Mouse (Mus musculus) naive thymus-derived CD4-positive, alpha-beta T cell, adult 2 months (primary cell): ENCODE measurements at regions not wholly inside any gene's neighbourhood (a gene's known extent, or its start where the extent isn't known, plus 50 kb on each side); places are given as distances from the start of the nearest gene placed in this dataset.

Source experiments
- DNase-seq: peaks from one replicate; pipeline ENCODE4 v3.0.0-alpha.2; 2011; ENCODE audit warnings: low read depth

DNA sequence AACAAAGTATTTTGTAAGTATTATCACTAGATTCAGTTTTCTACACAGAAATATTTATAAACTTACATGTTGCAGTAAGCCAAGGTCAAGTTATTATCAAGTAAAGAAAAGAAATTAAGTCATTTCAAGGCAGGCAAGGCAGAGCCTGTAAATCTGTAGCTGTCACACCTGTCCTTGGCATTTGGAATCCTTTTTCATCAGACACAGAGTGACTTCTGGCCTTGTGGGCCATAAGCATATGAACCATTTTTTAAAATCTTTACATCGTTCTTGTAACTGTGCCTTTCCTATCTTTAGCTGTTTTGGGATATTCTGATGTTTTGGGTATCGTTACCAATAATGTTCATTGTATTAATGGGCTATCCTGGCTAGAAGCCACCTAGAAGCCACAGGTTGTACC is 76.7 kb upstream of the Frmd4a start:
- no peak for DNase-seq

DNA sequence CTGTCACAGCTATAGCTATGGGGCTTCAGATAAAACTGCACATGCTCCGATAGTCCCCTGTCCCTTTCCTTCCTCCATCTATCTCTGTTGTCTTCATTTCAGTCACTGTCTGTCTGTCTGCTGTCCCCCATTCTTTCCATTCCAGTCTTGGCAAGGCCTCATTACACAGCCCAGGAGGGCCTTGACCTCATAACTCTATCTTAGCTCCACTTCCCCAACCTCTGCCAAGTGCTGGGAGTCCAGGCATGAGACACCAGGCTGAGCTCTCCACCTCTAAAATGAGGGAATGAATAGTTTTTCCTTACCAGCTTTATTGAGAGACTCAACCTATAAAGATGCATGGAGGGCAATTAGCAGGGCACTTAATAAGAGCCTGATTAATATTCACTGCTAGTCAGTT is 76.0 kb upstream of the Frmd4a start:
- no peak for DNase-seq

DNA sequence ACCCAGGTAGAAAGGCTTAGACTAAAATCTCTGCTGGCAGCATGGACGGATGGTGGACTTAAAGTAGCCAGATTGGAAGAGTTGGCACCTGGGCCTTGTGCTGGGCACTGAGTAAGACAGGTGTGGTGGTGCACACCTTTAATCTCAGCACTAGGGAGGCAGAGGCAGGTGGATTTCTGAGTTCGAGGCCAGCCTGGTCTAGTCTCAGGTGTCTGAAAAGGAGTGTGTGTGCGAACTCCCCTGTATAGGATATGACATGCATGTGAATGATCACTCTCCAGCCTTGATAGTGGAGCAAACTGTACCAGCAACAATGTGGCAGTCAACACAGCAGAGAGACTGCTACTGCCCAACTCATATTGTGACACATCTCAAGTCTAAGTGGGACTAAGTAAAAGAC is 70.1 kb upstream of the Frmd4a start:
- no peak for DNase-seq

DNA sequence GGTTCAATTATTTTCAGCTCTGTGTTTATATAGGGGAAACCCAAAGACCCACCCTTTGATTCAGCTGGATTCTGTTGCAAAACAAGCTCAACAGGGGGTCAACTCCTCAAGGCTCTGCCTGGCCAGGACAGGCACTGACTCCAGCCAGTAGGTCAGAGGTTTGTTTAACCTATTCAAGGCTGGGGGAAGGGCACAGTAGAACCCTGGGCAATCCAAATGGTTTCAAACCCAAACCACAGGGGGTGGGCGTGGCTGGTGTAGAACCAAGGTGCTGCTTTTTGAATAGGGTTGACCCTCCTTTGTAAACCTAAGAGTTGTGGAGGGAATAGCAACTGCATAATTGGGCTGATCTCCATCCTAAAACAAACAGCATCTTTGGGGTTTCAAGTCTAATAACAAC is 69.2 kb upstream of the Frmd4a start:
- no peak for DNase-seq

DNA sequence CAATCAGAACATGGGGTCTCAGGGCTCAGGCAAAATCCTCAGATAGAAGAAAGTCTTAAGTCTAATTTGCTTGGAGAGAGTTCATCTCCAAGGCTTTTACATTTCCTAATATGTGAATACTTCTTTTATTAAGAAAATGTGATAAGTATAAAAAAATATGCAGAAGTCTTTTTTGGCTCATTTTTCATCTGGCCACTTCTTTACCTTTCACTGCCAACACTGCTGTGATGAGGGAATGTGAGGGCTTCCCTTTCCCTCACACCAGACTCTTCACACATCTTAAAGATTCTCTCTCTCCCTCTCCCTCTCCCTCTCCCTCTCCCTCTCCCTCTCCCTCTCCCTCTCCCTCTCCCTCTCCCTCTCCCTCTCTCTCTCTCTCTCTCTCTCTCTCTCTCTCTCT is 60.0 kb upstream of the Frmd4a start:
- no peak for DNase-seq

DNA sequence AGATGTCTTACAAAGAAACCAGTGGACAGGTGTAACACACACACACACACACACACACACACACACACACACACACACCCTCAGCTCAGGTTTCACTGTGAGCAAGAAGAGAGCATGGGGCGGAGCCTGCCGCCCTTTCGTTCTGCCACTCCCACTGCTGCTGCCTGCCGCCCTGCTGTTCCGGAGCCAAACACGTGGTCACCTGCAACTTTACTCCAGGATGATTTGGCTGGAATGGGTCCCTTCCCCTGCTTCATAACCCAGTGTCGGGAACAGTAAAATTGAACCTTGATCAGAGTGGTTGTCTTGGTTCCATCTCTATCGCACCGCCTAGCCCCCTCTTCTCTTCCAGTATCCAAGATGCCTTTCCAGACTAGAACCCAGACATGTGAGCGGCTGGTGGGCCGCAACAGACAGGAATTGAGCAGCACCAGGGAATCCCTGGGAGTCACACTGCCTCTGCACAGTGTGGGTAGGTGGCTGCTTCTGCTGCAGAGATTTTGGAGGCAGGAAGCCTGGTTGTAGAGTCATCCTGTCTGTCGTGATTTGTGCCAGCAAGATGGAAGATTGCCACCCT is 59.4 kb upstream of the Frmd4a start:
- no peak for DNase-seq

DNA sequence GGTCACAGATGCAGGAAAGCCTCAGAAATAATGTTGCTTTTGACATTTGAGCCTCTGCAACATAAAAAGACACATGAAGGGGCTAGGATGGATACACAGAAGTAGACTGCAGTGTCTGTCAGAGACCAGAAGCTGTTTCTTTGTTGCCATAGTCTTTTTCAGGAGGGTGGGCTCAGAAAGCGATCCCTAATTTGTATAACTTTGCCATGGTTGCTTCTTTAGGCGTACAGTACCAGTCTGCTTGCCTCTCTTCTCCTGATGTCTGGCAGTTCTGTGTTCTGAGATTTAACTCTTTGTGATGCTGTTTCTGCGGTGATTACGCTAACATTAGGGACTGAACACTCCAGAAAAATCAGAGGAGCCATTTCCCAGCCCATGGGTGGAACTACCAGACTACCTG is 58.8 kb upstream of the Frmd4a start:
- no peak for DNase-seq

DNA sequence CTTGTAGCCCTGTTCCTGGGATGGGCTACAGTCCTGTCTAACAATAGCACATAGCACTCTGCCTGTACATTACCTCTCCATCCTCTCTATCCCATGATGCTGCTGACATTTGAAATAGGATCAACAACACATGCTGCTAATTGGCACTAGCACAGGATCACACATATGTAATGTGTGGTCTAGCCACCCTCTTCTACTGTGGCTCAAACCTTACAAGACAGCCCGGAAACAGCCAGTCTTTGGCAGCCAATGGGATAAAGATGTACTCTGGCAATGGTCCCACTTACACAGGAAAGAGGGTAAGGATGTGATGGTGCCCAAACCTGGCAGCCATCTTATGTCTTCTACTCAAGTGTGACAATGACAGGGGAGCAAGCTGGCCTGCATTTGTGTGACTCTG is 58.3 kb upstream of the Frmd4a start:
- DNase-seq = no peak

DNA sequence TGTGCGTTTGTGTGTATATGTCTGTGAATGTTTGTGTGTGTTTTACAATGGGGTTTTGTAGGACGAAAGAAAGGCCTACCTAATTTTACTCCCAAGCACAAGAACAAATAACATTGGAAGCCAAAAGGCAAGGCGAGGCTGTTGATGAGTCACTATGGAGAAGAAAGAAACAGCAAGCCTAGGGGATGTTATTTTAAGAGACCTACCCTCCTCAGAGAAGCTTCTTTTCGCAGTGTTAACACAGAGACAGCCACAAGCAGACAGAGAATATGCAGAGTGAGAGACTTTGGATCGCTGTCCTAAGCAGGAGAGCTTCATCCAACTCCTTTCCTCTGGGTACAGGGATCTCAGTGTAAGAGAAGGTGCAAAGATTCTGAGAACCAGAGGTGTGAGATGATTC is 57.3 kb upstream of the Frmd4a start:
- no peak for DNase-seq

DNA sequence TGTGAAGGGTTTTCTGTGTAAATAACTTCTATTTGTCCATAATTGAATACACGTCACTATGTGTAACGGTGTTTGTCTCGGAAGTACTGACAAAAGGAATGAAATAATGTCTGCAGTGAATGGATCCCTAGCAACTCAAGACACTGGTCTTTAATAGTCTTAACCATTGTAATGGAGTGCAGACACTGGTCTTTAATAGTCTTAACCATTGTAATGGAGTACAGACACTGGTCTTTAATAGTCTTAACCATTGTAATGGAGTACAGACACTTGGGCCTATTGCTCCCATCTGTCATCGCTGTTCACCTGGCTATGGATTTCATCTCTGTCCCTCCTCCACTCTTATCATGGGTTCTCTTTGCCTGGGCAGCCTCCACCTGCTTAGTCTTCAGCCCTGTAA is 53.2 kb upstream of the Frmd4a start:
- peak; percentile 77 for DNase-seq
